Mouse (Mus musculus) regulatory T cell (primary cell): Measurements from ENCODE around the gene Spam1.

Source experiments
- in situ Hi-C: fragments of 300-600 bp; cut with MboI, MseI; formaldehyde crosslinking; loops from one replicate; pipeline ENCODE4 v1.15.1; 2025; ENCODE audit warnings: high pct_unique_total_duplicates

Spam1 gene

GRCm38 (mm10) chr6:24790888-24791287 is at the start of gene Spam1:
Gene Spam1, plus strand, starts transcription at chr6:24791188.
- in situ Hi-C loops: no loop called here

- in situ Hi-C loops: no loop called here
These were observed 43.0 kb upstream of the Spam1 start, which contains the start of gene Hyal4 for GRCm38 (mm10) chr6:24748029-24748428. Gene Hyal4, plus strand, starts transcription at chr6:24748329.

DNA sequence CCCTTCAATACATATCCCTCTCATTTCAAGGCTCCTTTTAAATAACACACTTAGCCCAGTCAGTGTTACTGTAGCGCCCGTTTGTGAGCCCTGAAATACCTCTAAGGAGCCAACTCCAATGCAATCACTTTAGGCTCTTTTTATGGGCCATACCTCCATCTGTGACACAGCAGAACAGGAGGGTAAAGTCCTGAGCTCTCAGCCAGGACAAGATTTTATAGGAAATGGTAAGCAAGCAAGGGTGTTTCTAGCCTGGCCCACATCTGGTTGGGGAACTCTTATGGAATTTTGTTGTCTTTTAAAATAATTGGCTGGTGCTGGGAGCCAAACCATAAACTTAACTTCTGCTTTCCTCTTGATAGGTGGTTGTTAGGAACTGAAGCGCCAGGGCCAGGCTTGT is 31.7 kb upstream of the Spam1 start:
- in situ Hi-C loops: no loop called here

GRCm38 (mm10) chr6:24766261-24766660 is 24.7 kb upstream of the Spam1 start:
- in situ Hi-C loops: no loop called here

DNA sequence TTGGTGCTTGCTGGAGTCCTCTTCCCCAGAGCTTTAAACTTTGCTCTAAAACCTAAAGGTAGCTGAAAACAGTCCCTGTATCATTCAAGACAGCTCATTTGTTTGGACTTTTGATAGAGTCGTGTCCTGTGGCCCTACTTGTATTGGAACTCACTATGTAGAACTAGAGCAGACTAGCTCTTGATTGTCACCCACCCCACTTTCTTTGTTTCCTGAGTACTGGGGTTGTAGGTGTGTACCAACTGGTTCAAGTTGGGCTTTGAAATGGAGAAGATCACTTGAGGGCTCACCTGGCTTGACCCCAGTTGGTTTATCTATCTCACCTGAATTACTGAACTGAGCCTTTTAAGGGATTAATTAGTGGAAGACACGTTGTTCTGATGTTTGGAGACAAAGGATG is 11.8 kb upstream of the Spam1 start:
- in situ Hi-C loops: no loop called here

DNA sequence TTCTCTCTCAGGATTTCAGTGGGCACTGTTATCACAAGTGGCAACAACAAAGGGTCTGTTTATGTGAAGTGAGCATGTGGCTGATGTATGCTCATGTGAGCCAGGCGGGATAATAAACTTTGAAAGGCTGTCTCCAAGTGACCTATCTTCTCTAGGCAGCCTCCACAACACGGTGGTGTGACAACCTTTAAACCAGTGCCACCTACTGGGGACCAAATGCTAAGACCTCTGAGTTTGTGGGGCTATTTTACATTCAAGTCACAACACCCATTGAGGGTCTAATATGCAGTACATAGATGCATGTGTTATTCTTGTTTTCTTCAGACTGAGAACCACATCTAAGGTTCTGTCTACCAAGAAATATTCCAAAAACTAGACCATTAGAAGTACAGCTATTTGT is 31.1 kb downstream of the Spam1 start:
- in situ Hi-C loops: no loop called here
